Mouse (Mus musculus): ENCODE data around the gene 9230112D13Rik. TPM values are rescaled to one million over a fixed set of nuclear protein-coding genes. Genes with fewer than 3 reads are reported as not detected.

9230112D13Rik gene
- total RNA-seq, 1 experiment from 2014 or later = not detected

- ATAC-seq (replicated peaks; ENCODE audit: insufficient number of reproducible peaks, low FRiP score, low TSS enrichment, poor library complexity, severe bottlenecking) = no peak
These were observed 19.3 kb downstream of the 9230112D13Rik start, which contains the start of gene Bmpr1a for GRCm38 (mm10) chr14:34503325-34503647. Gene Bmpr1a (minus strand): TSS chr14:34503341.

DNA sequence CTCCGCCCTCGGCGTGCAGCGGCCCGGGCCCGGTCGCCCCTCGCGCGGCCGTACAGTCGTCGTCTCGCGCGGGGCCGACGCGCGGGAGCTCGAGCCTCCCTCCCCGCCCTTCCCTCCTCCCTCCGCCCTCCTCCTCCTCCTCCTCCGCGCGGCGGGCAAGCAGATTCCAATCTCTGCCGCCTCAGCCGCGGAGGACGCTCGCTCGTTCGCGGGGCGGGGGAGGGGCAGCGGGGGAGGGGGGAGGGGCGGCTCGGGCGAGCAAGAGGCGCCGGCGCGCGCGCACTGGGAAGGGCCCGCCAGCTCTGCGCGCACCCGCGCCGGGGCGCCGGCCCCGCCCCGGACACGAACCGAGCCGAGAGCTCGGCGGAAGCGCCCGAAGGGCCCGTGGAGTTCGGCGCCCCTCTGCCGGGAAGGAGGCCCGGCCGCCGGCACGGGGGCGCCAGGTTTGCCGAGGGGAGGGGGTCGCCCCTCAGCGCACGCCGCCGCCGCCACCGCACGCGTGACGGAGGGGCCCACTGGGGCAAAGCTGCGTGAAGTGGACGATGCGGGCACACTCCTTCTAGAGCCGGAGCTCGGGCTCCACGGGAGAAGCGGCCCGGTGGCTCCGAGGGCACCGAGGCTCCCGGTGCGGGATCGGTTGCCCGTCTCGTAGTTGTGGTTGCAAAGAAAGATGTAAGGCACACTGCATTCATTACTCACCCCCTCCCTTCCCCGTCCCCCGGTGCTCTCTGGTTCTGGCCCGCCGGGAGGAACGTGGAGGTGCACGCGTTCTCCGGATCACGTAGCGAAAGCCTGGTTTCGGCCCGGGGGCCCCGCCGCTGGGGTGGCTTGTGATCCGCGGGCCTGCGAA, 19.9 kb downstream of the 9230112D13Rik start:
- ATAC-seq (replicated peaks; ENCODE audit: insufficient number of reproducible peaks, low FRiP score, low TSS enrichment, poor library complexity, severe bottlenecking) = no peak

DNA sequence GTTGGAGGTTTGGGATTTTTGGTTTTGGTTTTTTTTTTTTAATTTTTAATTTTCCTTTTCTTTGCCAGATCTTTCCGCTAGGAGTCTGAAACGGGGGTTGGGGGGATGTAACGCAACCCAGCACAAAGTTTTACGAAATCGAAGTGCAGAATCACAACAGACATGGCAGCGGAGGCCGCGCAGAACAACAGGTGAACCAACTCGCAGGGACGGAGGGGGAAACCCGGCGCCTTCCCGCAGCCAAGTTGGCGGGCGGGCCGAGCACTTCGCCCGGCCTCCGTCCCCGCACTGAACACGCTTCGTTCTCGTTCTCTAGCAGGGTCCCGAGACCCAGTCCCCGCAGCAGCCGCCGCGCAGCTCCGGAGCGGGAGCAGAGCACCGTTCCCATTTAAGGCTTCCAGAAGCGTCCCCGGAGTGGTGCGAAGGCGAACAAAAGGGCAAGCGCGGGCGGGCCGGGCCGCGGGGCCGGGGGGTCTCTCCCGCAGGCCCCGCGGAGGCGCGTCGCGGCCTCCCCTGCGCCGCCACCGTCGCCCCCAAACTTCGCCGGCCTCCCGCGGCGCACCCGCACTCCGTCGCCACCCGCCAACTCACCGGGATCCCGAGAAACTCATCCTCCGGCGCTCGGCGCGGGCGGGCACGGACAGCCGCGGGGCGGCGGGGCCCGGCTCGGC, 20.7 kb downstream of the 9230112D13Rik start:
- ATAC-seq (replicated peaks; ENCODE audit: insufficient number of reproducible peaks, low FRiP score, low TSS enrichment, poor library complexity, severe bottlenecking) = no peak

DNA sequence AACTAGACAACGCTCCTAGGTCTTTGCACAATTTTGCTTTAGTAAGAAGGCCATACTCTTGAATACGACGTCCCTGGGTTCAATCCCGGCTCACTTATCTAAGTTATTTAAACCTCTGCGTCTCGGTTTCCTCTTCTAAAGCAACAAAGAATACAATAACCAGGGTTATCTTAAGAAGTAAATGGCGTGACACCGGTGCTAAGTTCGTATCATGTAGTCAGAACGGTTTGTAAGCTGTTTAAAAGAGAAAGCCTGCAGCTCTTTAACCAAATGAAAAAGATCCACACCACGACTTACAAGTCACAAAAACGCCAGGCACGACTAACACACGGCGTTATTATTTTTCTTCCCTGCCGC, 21.2 kb downstream of the 9230112D13Rik start:
- ATAC-seq (replicated peaks; ENCODE audit: insufficient number of reproducible peaks, low FRiP score, low TSS enrichment, poor library complexity, severe bottlenecking) = no peak

DNA sequence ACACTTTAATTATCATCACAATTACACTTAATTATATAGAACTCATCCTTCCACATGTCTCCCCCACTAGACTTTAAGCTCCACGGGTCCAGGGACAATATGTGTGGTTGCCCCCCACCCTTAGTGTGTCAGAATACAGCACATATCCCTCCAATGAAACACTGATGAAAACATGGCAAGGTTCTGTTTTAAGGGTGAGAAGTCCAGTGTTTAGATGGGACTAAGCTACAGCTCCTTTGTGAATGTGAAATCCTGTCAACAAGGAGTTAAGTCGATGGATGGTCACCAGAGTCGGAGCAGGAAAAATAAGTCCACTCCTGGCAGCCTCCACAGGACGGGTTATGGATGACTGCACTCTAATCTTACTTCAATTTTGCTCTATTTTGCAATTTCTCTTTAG, 22.3 kb downstream of the 9230112D13Rik start:
- no peak for ATAC-seq (replicated peaks; ENCODE audit: insufficient number of reproducible peaks, low FRiP score, low TSS enrichment, poor library complexity, severe bottlenecking)

- no peak for ATAC-seq (replicated peaks; ENCODE audit: insufficient number of reproducible peaks, low FRiP score, low TSS enrichment, poor library complexity, severe bottlenecking)
These were observed 22.9 kb downstream of the 9230112D13Rik start for GRCm38 (mm10) chr14:34499664-34500063.

DNA sequence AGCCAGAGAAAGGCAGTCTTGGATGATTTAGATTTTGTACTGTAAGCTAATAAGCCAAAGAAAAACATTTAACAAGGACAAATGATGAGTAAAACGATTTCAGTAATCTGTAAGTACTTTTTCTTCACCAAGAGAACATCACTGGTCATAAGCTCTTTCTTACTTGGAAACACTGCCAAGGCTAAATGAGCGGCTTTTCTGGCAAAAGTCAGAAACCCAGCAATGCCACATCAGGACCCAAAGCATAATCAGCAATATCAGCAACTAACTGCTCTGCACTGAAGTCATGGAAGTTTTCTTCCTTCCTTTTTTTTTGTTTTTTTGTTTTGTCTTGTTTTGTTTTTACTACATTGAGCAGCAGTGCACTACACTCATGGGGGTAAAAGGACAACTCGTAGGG, 25.3 kb downstream of the 9230112D13Rik start:
- no peak for ATAC-seq (replicated peaks; ENCODE audit: insufficient number of reproducible peaks, low FRiP score, low TSS enrichment, poor library complexity, severe bottlenecking)

GRCm38 (mm10) chr14:34493682-34494081, 28.9 kb downstream of the 9230112D13Rik start:
- no peak for ATAC-seq (replicated peaks; ENCODE audit: insufficient number of reproducible peaks, low FRiP score, low TSS enrichment, poor library complexity, severe bottlenecking)

DNA sequence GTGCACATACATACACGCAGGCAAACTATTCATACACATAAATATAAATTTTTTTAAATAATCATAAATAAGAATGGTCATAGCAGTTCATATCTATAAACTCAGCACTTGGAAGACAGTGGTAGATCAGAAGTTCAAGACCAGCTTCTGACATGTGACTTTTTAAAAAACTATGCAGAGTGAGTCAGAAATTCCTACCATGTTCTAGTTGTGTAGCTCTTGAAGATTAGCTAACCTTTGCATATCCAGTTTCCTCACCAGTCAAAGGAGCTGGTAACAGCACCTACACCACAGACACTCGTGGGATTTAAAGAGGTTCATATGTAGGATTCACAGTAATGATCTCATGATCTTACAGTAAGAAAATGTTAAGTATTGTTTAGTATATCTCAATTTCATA, 29.9 kb downstream of the 9230112D13Rik start:
- ATAC-seq (replicated peaks; ENCODE audit: insufficient number of reproducible peaks, low FRiP score, low TSS enrichment, poor library complexity, severe bottlenecking) = no peak

GRCm38 (mm10) chr14:34490965-34491364, 31.6 kb downstream of the 9230112D13Rik start:
- no peak for ATAC-seq (replicated peaks; ENCODE audit: insufficient number of reproducible peaks, low FRiP score, low TSS enrichment, poor library complexity, severe bottlenecking)

DNA sequence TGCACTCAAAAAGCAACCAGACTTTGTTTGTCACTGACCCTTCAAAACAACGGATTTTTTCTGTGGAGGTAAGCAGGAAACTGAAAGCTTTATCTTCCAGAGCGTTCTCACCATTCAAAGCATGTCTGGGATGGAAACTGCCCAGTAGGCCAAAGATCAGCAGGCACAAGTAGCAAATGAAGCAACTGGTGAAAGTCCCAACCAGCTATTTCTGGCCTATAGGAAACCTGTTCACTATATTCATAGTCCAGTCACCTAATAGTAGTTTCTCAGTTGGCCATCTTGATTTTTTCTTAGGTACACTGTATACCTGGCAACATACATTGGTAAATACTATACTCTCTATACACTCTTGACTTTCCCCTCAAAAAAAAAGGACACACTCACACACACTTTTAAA, 32.7 kb downstream of the 9230112D13Rik start:
- no peak for ATAC-seq (replicated peaks; ENCODE audit: insufficient number of reproducible peaks, low FRiP score, low TSS enrichment, poor library complexity, severe bottlenecking)

DNA sequence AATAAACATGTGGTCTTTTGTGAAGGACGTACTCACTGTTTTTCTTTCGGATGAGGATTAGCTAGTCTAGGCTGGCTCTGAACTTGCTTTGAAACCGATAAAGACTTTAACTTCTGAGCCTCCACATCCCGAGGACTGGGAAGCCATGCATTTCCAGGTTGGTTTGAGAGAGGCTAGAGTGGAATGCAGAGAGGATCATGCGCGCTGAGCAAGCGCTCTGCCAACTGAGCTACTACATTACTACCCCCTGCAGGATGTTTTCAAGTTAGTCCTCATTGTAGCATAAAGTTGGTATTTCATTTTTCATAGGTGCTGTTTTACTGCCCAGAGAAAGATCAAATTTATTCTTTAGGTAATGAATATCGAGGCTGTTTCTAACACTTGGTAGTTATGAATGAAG, 36.4 kb downstream of the 9230112D13Rik start:
- ATAC-seq (replicated peaks; ENCODE audit: insufficient number of reproducible peaks, low FRiP score, low TSS enrichment, poor library complexity, severe bottlenecking) = no peak

DNA sequence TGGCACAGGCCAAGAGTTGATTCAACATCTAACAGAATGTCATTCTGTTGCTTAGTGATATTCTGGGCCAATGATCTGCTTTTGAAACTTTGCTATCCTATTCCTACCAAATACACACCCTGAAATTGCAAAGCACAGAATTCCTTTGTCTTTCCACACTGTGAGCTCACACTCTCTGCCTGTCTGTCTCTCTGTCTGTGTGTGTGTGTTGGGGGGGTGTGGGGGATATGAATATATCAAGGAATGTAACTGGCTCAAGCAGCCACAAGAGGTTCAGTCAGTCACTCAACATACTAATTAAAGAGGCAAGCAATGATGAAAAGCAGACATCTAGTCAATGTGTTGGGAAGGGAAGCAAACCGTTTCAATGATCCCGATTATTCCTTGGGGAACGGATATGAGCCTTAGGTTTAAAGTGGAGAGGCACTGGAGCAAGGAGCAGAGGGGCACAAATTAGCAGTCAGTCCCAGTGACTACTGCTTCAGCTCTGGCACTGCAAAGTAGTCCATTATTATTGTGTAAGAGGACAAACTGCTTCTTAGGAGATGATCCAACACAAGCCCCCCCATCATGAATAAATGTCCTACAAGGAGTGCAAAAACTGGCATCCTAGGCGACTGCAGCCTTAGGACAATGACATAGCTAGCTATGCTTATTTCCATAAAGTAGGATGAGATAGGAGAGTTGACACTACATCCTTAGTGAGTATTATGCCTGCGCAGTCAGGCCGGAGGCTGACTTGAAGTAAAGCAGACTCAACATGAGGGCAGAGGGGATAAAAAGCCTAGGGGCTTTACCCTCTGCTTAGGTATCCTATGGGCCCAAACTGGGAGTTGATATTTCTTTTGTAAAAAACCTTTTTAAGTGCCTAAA, 38.9 kb downstream of the 9230112D13Rik start:
- no peak for ATAC-seq (replicated peaks; ENCODE audit: insufficient number of reproducible peaks, low FRiP score, low TSS enrichment, poor library complexity, severe bottlenecking)

DNA sequence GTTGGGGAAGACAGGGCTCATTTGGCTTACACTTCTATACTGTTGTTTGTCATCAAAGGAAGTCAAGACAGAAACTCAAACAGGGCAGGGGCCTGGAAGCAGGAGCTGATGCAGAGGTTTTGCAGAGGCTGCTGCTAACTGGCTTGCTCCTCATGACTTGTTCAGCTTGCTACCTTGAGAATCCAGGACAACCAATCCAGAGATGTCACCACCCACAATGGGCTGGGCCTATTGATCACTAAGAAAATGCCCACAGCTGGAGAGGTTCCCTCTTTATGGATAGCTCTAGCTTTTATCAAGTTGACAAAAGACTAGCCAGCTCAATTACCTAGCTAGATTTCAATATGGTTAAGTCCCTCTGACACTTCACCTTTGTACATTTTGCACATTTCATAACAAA, 51.0 kb downstream of the 9230112D13Rik start:
- no peak for ATAC-seq (replicated peaks; ENCODE audit: insufficient number of reproducible peaks, low FRiP score, low TSS enrichment, poor library complexity, severe bottlenecking)

DNA sequence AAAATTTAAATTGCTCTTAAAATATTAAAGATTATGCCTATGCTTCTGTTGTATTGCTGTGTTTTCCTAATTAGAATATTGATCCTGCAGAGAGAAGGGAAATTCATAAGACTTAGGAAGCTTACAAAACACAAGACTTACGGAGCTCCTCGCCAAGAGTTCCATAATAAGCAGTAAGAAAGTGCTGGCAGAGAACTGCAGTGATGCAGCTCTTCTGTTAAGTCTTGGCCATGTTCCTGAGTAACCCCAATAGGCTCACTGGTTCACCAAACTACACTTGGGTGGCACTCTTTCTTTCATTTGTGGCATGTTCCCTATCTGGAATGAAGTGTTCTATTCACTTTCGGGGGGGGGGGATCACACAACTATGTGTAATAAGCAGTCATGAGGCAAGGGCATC, 56.3 kb downstream of the 9230112D13Rik start:
- ATAC-seq (replicated peaks; ENCODE audit: insufficient number of reproducible peaks, low FRiP score, low TSS enrichment, poor library complexity, severe bottlenecking) = no peak

Other genes starting within 250 kb of the 9230112D13Rik start
- 17.0 to 26.5 TPM (median 21.5 TPM) in 3 replicates for gene Shld2, start 212.3 kb downstream of the 9230112D13Rik start, total RNA-seq (2017)
- 385 to 458 TPM (median 387 TPM) in 3 replicates for gene Glud1, start 212.1 kb downstream of the 9230112D13Rik start, total RNA-seq (2017)
- gene Fam25c, start 167.4 kb downstream of the 9230112D13Rik start, total RNA-seq (2017) = not detected in 3 replicates
- gene Sncg, start 148.0 kb downstream of the 9230112D13Rik start, total RNA-seq (2017) = not detected in 3 replicates
- not detected in 3 replicates for gene Mmrn2, start 147.3 kb downstream of the 9230112D13Rik start, total RNA-seq (2017)
- 0.53 to 1.6 TPM (median 0.68 TPM) in 3 replicates for gene Bmpr1a, start 19.5 kb downstream of the 9230112D13Rik start, total RNA-seq (2017)
- gene Ldb3, start 65.9 kb upstream of the 9230112D13Rik start, total RNA-seq (2017) = not detected in 3 replicates
- not detected in 3 replicates for gene Opn4, start 77.3 kb upstream of the 9230112D13Rik start, total RNA-seq (2017)
- 153 to 163 TPM (median 159 TPM) in 3 replicates for gene Wapl, start 151.1 kb upstream of the 9230112D13Rik start, total RNA-seq (2017)